Mouse (Mus musculus) CH12.LX (cell line): ENCODE results near the gene Map9. TPM values are rescaled to one million over a fixed set of nuclear protein-coding genes. Genes with fewer than 3 reads are reported as not detected.

ENCODE experiments used
- DNase-seq: peaks from one replicate; pipeline ENCODE4 v3.0.0-alpha.2; 2013; ENCODE audit errors: extremely low read depth
- H3K27ac ChIP-seq: 2 replicates; pipeline ENCODE4 v1.5.1; 2012; ENCODE audit warnings: low read depth, mild to moderate bottlenecking, control low read depth, moderate library complexity; ENCODE audit not compliant: insufficient read depth
- H3K27me3 ChIP-seq: replicated peaks from 2 replicates; pipeline ENCODE3; 2012; ENCODE audit warnings: inconsistent platforms
- H3K36me3 ChIP-seq, 2 experiments: replicated peaks in 1 of 2; 2 replicates each; pipeline versions ENCODE3 to v1.6.1; 2012; ENCODE audit warnings: inconsistent platforms in 1 of 2, low read length in 1 of 2, mild to moderate bottlenecking in 1 of 2, mixed read lengths in 1 of 2, moderate library complexity in 1 of 2; ENCODE audit not compliant: control insufficient read depth in 1 of 2, insufficient read depth in 1 of 2
- H3K4me1 ChIP-seq, 2 experiments: 2 replicates each; pipeline ENCODE4 v1.6.1; 2012; ENCODE audit warnings: inconsistent platforms in 1 of 2, moderate library complexity in 1 of 2; ENCODE audit not compliant: insufficient read depth in 2 of 2, control insufficient read depth in 1 of 2
- H3K4me2 ChIP-seq: 2 replicates; pipeline ENCODE4 v1.6.1; 2012; ENCODE audit warnings: low read depth, mild to moderate bottlenecking, control low read depth; ENCODE audit not compliant: poor library complexity, insufficient read depth, severe bottlenecking
- H3K4me3 ChIP-seq, 3 experiments: fragments of 150-350 bp in 1 of 3; sonication (generic) in 1 of 3; replicated peaks in 1 of 3; 2 replicates each; pipeline versions ENCODE3 to v1.5.1; 2011 to 2012; ENCODE audit warnings: low read depth in 2 of 3, low read length in 2 of 3, mild to moderate bottlenecking in 2 of 3, moderate library complexity in 2 of 3, control low read depth in 1 of 3, improper control_type of control experiment in 1 of 3, inconsistent platforms in 1 of 3, mixed read lengths in 1 of 3; ENCODE audit not compliant: poor library complexity in 1 of 3
- H3K79me2 ChIP-seq: replicated peaks from 2 replicates; pipeline ENCODE4 v1.6.1; 2012; ENCODE audit warnings: mild to moderate bottlenecking, moderate library complexity; ENCODE audit not compliant: control insufficient read depth, poor library complexity, insufficient read depth, severe bottlenecking; ENCODE audit errors: extremely low read depth
- H3K9ac ChIP-seq: 2 replicates; pipeline ENCODE4 v1.6.1; 2012; ENCODE audit warnings: low read depth, mild to moderate bottlenecking, control low read depth, moderate library complexity; ENCODE audit not compliant: insufficient read depth
- H3K9me3 ChIP-seq: replicated peaks from 2 replicates; pipeline ENCODE3; 2012; ENCODE audit warnings: low read length, inconsistent platforms, mixed read lengths
- BHLHE40 ChIP-seq: IDR thresholded peaks from 2 replicates; pipeline ENCODE4 v1.6.1; 2011; ENCODE audit warnings: mild to moderate bottlenecking, low read depth, low read length, improper control_type of control experiment
- CHD1 ChIP-seq: IDR thresholded peaks from 2 replicates; pipeline ENCODE4 v1.6.1; 2012; ENCODE audit warnings: low read depth, low read length, improper control_type of control experiment, inconsistent platforms
- CHD2 ChIP-seq: IDR thresholded peaks from 2 replicates; pipeline ENCODE4 v1.6.1; 2011; ENCODE audit warnings: low read length, improper control_type of control experiment
- EP300 ChIP-seq: IDR thresholded peaks from 2 replicates; pipeline ENCODE4 v1.6.1; 2011; ENCODE audit warnings: low read length, improper control_type of control experiment
- ETS1 ChIP-seq: conservative IDR thresholded peaks from 2 replicates; pipeline ENCODE4 v1.6.1; 2012; ENCODE audit warnings: low read depth, mild to moderate bottlenecking, inconsistent platforms, low read length, improper control_type of control experiment, moderate library complexity
- GABPA ChIP-seq: IDR thresholded peaks from 2 replicates; pipeline ENCODE4 v1.6.1; 2012; ENCODE audit warnings: low read depth, low read length, improper control_type of control experiment, inconsistent platforms; ENCODE audit not compliant: insufficient replicate concordance
- HCFC1 ChIP-seq: IDR thresholded peaks from 2 replicates; pipeline ENCODE4 v1.6.1; 2012; ENCODE audit warnings: low read depth, mild to moderate bottlenecking, inconsistent platforms, low read length, improper control_type of control experiment
- IRF4 ChIP-seq: IDR thresholded peaks from 2 replicates; pipeline ENCODE4 v1.6.1; 2014; ENCODE audit warnings: low read depth, mild to moderate bottlenecking, inconsistent platforms, low read length, improper control_type of control experiment
- JUN ChIP-seq: IDR thresholded peaks from 2 replicates; pipeline ENCODE4 v1.6.1; 2011; ENCODE audit warnings: low read depth, mild to moderate bottlenecking, low read length, improper control_type of control experiment, moderate library complexity; ENCODE audit not compliant: insufficient read depth
- JUND ChIP-seq: conservative IDR thresholded peaks from 2 replicates; pipeline ENCODE4 v1.6.1; 2011; ENCODE audit warnings: low read depth, low read length, improper control_type of control experiment
- KAT2A ChIP-seq: IDR thresholded peaks from 2 replicates; pipeline ENCODE4 v1.6.1; 2012; ENCODE audit warnings: low read length, improper control_type of control experiment, inconsistent platforms; ENCODE audit not compliant: insufficient replicate concordance
- MAFK ChIP-seq: IDR thresholded peaks from 2 replicates; pipeline ENCODE4 v1.6.1; 2011; ENCODE audit warnings: low read length, improper control_type of control experiment; ENCODE audit not compliant: insufficient replicate concordance
- MAX ChIP-seq: IDR thresholded peaks from 2 replicates; pipeline ENCODE4 v1.6.1; 2011; ENCODE audit warnings: low read length, improper control_type of control experiment
- MEF2A ChIP-seq: IDR thresholded peaks from 2 replicates; pipeline ENCODE4 v1.6.1; 2014; ENCODE audit warnings: low read depth, mild to moderate bottlenecking, inconsistent platforms, low read length, improper control_type of control experiment, borderline replicate concordance
- MXI1 ChIP-seq: IDR thresholded peaks from 2 replicates; pipeline ENCODE4 v1.6.1; 2011; ENCODE audit warnings: mild to moderate bottlenecking, low read depth, low read length, improper control_type of control experiment
- MYC ChIP-seq: IDR thresholded peaks from 2 replicates; pipeline ENCODE4 v1.6.1; 2011; ENCODE audit warnings: low read depth, mild to moderate bottlenecking, improper control_type of control experiment, low read length
- NELFE ChIP-seq: IDR thresholded peaks from 2 replicates; pipeline ENCODE4 v1.6.1; 2011; ENCODE audit warnings: low read depth, low read length, improper control_type of control experiment
- NRF1 ChIP-seq: IDR thresholded peaks from 2 replicates; pipeline ENCODE4 v1.6.1; 2014; ENCODE audit warnings: low read depth, mild to moderate bottlenecking, inconsistent platforms, low read length, improper control_type of control experiment, moderate library complexity
- POLR2AphosphoS2 ChIP-seq: IDR thresholded peaks from 2 replicates; pipeline ENCODE4 v1.6.1; 2011; ENCODE audit warnings: low read depth, low read length, improper control_type of control experiment
- RAD21 ChIP-seq: IDR thresholded peaks from 2 replicates; pipeline ENCODE4 v1.6.1; 2011; ENCODE audit warnings: low read depth, mild to moderate bottlenecking, low read length, improper control_type of control experiment, moderate library complexity
- RCOR1 ChIP-seq: conservative IDR thresholded peaks from 2 replicates; pipeline ENCODE4 v1.6.1; 2012; ENCODE audit warnings: low read depth, mild to moderate bottlenecking, inconsistent platforms, low read length, improper control_type of control experiment
- SIN3A ChIP-seq: IDR thresholded peaks from 2 replicates; pipeline ENCODE4 v1.6.1; 2012; ENCODE audit warnings: low read length, improper control_type of control experiment, inconsistent platforms
- SMC3 ChIP-seq: IDR thresholded peaks from 2 replicates; pipeline ENCODE4 v1.6.1; 2011; ENCODE audit warnings: low read depth, low read length, improper control_type of control experiment
- UBTF ChIP-seq: IDR thresholded peaks from 2 replicates; pipeline ENCODE4 v1.6.1; 2012; ENCODE audit warnings: low read depth, mild to moderate bottlenecking, inconsistent platforms, low read length, improper control_type of control experiment, moderate library complexity
- USF2 ChIP-seq: conservative IDR thresholded peaks from 2 replicates; pipeline ENCODE4 v1.6.1; 2011; ENCODE audit warnings: low read depth, low read length, improper control_type of control experiment
- ZMIZ1 ChIP-seq: IDR thresholded peaks from 2 replicates; pipeline ENCODE4 v1.6.1; 2012; ENCODE audit warnings: low read depth, mild to moderate bottlenecking, inconsistent platforms, low read length, improper control_type of control experiment
- ZNF384 ChIP-seq: IDR thresholded peaks from 2 replicates; pipeline ENCODE4 v1.6.1; 2012; ENCODE audit warnings: low read depth, low read length, improper control_type of control experiment, inconsistent platforms
- dilution Hi-C: fragments of 300-500 bp; cut with MboI; formaldehyde crosslinking; loops from 2 replicates; pipeline ENCODE4 v1.14.3; 2020; ENCODE audit warnings: low sequenced_read_pairs; ENCODE audit not compliant: extremely low pct_unique_long_range_greater_than_20kb, extremely low pct_ligation_motif_present
- in situ Hi-C: fragments of 300-500 bp; cut with MboI; formaldehyde crosslinking; loops from 3 replicates; pipeline ENCODE4 v1.14.3; 2019; ENCODE audit warnings: low sequenced_read_pairs, low pct_ligation_motif_present, low pct_unique_long_range_greater_than_20kb, mixed read lengths
- polyA plus RNA-seq: library from polyadenylated mRNA; unstranded; fragments of >175 nt; gene quantifications from 2 replicates; pipeline ENCODE4 v1.2.1, GENCODE M21; 2012; ENCODE audit warnings: low read depth; ENCODE audit not compliant: insufficient read length
- total RNA-seq, 2 experiments: library from RNA; depleted of rRNA; stranded (reverse); fragments of 300-350 nt in 1 of 2; fragments of >200 nt in 1 of 2; gene quantifications; 2 replicates each; pipeline ENCODE4 v1.2.3; 2012 to 2014

Gene Map9
- total and polyA plus RNA-seq, 3 experiments, result not detected

GRCm38 (mm10) chr3:82407432-82407831, 49.6 kb downstream of the Map9 start:
- H3K79me2 ChIP-seq, result no peaks in the 10 kb centered on the region
- no peak overlapping the region for H3K27ac ChIP-seq
- H3K9me3 ChIP-seq, result no peaks in the 10 kb centered on the region
- no peaks in the 10 kb centered on the region for H3K27me3 ChIP-seq
- no peak overlapping the region for H3K4me3 ChIP-seq
- no peak overlapping the region for H3K4me2 ChIP-seq
- no peaks in the 10 kb centered on the region for H3K36me3 ChIP-seq
- no peaks in the 10 kb centered on the region for H3K4me1 ChIP-seq
- in situ Hi-C loops (no loop called here), dilution Hi-C loops (no loop called here)
- DNase-seq, result no peak
- no peak overlapping the region for H3K9ac ChIP-seq
- no peak for TF ChIP-seq MEF2A
- no peak for TF ChIP-seq JUND
- no peak for TF ChIP-seq USF2
- TF ChIP-seq HCFC1, result no peak
- TF ChIP-seq GABPA, result no peak
- no peak for TF ChIP-seq UBTF
- TF ChIP-seq MYC, result no peak
- TF ChIP-seq ETS1, result no peak
- TF ChIP-seq JUN, result no peak
- no peak for TF ChIP-seq RCOR1
- no peak; the same call in 1 of the 2 replicates for TF ChIP-seq RAD21
- TF ChIP-seq NRF1, result no peak
- no peak for TF ChIP-seq SIN3A
- no peak for TF ChIP-seq MXI1
- no peak for TF ChIP-seq CHD1
- no peak for TF ChIP-seq EP300

GRCm38 (mm10) chr3:82412397-82412796, 54.6 kb downstream of the Map9 start:
- no peaks in the 10 kb centered on the region for H3K79me2 ChIP-seq
- dilution Hi-C loops, result no loop called here
- TF ChIP-seq EP300 (no peak), JUND (no peak), ZNF384 (no peak), KAT2A (no peak), USF2 (no peak), ZMIZ1 (no peak), POLR2AphosphoS2 (no peak), MAX (no peak), MEF2A (no peak), SIN3A (no peak), BHLHE40 (no peak), HCFC1 (no peak), MYC (no peak), SMC3 (no peak), IRF4 (no peak), MAFK (no peak), CHD2 (no peak), RAD21 (no peak), NELFE (no peak), RCOR1 (no peak)
- no peaks in the 10 kb centered on the region for H3K36me3 ChIP-seq
- in situ Hi-C loops, result no loop called here
- no peak overlapping the region for H3K4me2 ChIP-seq
- no peak overlapping the region for H3K27ac ChIP-seq
- no peak overlapping the region for H3K4me3 ChIP-seq
- peak; percentile 33 for DNase-seq
- no peaks in the 10 kb centered on the region for H3K9me3 ChIP-seq
- no peaks in the 10 kb centered on the region for H3K27me3 ChIP-seq
- no peaks in the 10 kb centered on the region for H3K4me1 ChIP-seq
- no peak overlapping the region for H3K9ac ChIP-seq
